Mouse (Mus musculus) heart, embryonic 13.5 days (tissue): ENCODE data around the gene Rfesd. TPM values are rescaled to one million over a fixed set of nuclear protein-coding genes. Genes with fewer than 3 reads are reported as not detected.
A peak's percentile ranks its signal among the peaks of the same experiment; 100 is the strongest.

Experiments
- ATAC-seq: fragments of 200-750 bp; cut with Nextera tagmentation; 2 replicates; pipeline ENCODE4 v1.8.0; 2017; ENCODE audit warnings: moderate TSS enrichment; ENCODE audit not compliant: insufficient number of reproducible peaks, low FRiP score, low TSS enrichment; ENCODE audit errors: extremely low read depth
- H3K27ac ChIP-seq: fragments of 300-500 bp; sonication (generic); replicated peaks from 2 replicates; pipeline ENCODE4 v1.5.1; 2015; ENCODE audit warnings: moderate library complexity, mild to moderate bottlenecking, inconsistent platforms
- H3K27me3 ChIP-seq: fragments of 300-500 bp; sonication (generic); replicated peaks from 2 replicates; pipeline ENCODE4 v1.6.1; 2015; ENCODE audit warnings: mild to moderate bottlenecking, inconsistent platforms
- H3K36me3 ChIP-seq: fragments of 300-500 bp; sonication (generic); 2 replicates; pipeline ENCODE4 v1.6.1; 2015; ENCODE audit warnings: mild to moderate bottlenecking, inconsistent platforms
- H3K4me1 ChIP-seq: fragments of 300-500 bp; sonication (generic); 2 replicates; pipeline ENCODE4 v1.6.1; 2015; ENCODE audit warnings: inconsistent platforms
- H3K4me2 ChIP-seq: fragments of 300-500 bp; sonication (generic); 2 replicates; pipeline ENCODE4 v1.6.1; 2015; ENCODE audit warnings: inconsistent platforms, mild to moderate bottlenecking, moderate library complexity
- H3K4me3 ChIP-seq: fragments of 300-500 bp; sonication (generic); 2 replicates; pipeline ENCODE4 v1.5.1; 2015; ENCODE audit warnings: moderate library complexity, mild to moderate bottlenecking, inconsistent platforms
- H3K9ac ChIP-seq: fragments of 300-500 bp; sonication (generic); 2 replicates; pipeline ENCODE4 v1.6.1; 2015; ENCODE audit warnings: inconsistent platforms, mild to moderate bottlenecking, moderate library complexity
- H3K9me3 ChIP-seq: fragments of 300-500 bp; sonication (generic); 2 replicates; pipeline ENCODE4 v1.6.1; 2016; ENCODE audit warnings: inconsistent platforms
- WGBS: fragments of 180-500 bp; shearing (Covaris S2); methylation state at CpG from one replicate; pipeline ENCODE4 v1.1.7; 2015; ENCODE audit warnings: mixed read lengths; 5-methylcytosine and 5-hydroxymethylcytosine counted together
- polyA plus RNA-seq: library from polyadenylated mRNA; unstranded; fragments of >200 nt; fragmentation: Nextera tagmentation; extraction: Ambion mirVana; gene quantifications from 2 replicates; pipeline ENCODE4 v1.2.1, GENCODE M21; 2015

Gene Rfesd
- polyA plus RNA-seq, 1 experiment from 2014 or later = 18.0 TPM

GRCm38 (mm10) chr13:76044971-76045370 lies 26.5 kb upstream of the Rfesd start:
- H3K36me3 ChIP-seq = no peaks in the 10 kb centered on the region
- no peaks in the 10 kb centered on the region for H3K4me1 ChIP-seq
- no peak for ATAC-seq
- no peak overlapping the region for H3K9ac ChIP-seq
- no peaks in the 10 kb centered on the region for H3K9me3 ChIP-seq
- H3K27ac ChIP-seq = no peak overlapping the region
- no peak overlapping the region for H3K4me3 ChIP-seq
- no peak overlapping the region for H3K4me2 ChIP-seq
- H3K27me3 ChIP-seq = no peaks in the 10 kb centered on the region

- no peaks in the 10 kb centered on the region for H3K4me1 ChIP-seq
- no peaks in the 10 kb centered on the region for H3K9me3 ChIP-seq
- H3K4me3 ChIP-seq = no peak overlapping the region
- no peak overlapping the region for H3K27ac ChIP-seq
- H3K9ac ChIP-seq = no peak overlapping the region
- 51% methylated on average over 1 of the region's 1 CpGs for WGBS
- ATAC-seq = no peak
- no peak overlapping the region for H3K4me2 ChIP-seq
- H3K27me3 ChIP-seq = no peaks in the 10 kb centered on the region
- no peaks in the 10 kb centered on the region for H3K36me3 ChIP-seq
Measured at GRCm38 (mm10) chr13:76042455-76042854, 23.9 kb upstream of the Rfesd start.

GRCm38 (mm10) chr13:76024588-76024987 lies 6.1 kb upstream of the Rfesd start:
- Histone ChIP-seq H3K36me3 (no peaks in the 10 kb centered on the region), H3K4me1 (no peaks in the 10 kb centered on the region), H3K27ac (no peak overlapping the region), H3K27me3 (peaks cover 7% of the 10 kb centered on the region; the same call in 1 of the 2 replicates), H3K4me2 (no peak overlapping the region), H3K9ac (no peak overlapping the region), H3K4me3 (no peak overlapping the region), H3K9me3 (no peaks in the 10 kb centered on the region)
- ATAC-seq = no peak
- WGBS = 54% methylated on average over 3 of the region's 3 CpGs

- H3K27me3 ChIP-seq = peaks cover 7% of the 10 kb centered on the region; the same call in 1 of the 2 replicates
- peaks cover 10% of the 10 kb centered on the region for H3K4me1 ChIP-seq
- 95% methylated on average over 2 of the region's 2 CpGs for WGBS
- H3K9me3 ChIP-seq = no peaks in the 10 kb centered on the region
- ATAC-seq = no peak
- no peak overlapping the region for H3K4me3 ChIP-seq
- no peak overlapping the region for H3K4me2 ChIP-seq
- no peak overlapping the region for H3K27ac ChIP-seq
- H3K9ac ChIP-seq = no peak overlapping the region
- no peaks in the 10 kb centered on the region for H3K36me3 ChIP-seq
Measured at GRCm38 (mm10) chr13:76021782-76022181, 3.3 kb upstream of the Rfesd start.

GRCm38 (mm10) chr13:76018844-76019400 lies 403 bp upstream of the Rfesd start:
- Histone ChIP-seq H3K9ac (peak overlapping the region; percentile 26; the same call in 1 of the 2 replicates), H3K4me1 (peaks cover 10% of the 10 kb centered on the region), H3K27me3 (peaks cover 7% of the 10 kb centered on the region; the same call in 1 of the 2 replicates), H3K4me2 (peak overlapping the region; percentile 73), H3K36me3 (0 out of 2 replicates have a peak, but pooled peaks cover 1% of the 10 kb centered on the region), H3K27ac (peak overlapping the region; percentile 95; the same call in 1 of the 2 replicates), H3K9me3 (no peaks in the 10 kb centered on the region), H3K4me3 (peak overlapping the region; percentile 78)
- no peak for ATAC-seq
- WGBS = 48% methylated on average over 5 of the region's 5 CpGs

GRCm38 (mm10) chr13:76017465-76017864 lies 1.1 kb downstream of the Rfesd start:
- 61% methylated on average over 4 of the region's 4 CpGs for WGBS

GRCm38 (mm10) chr13:76014511-76014910 lies 4.0 kb downstream of the Rfesd start:
- Histone ChIP-seq H3K4me2 (no peak overlapping the region; the same call in 1 of the 2 replicates), H3K9me3 (no peaks in the 10 kb centered on the region), H3K4me1 (peaks cover 10% of the 10 kb centered on the region), H3K36me3 (0 out of 2 replicates have a peak, but pooled peaks cover 2% of the 10 kb centered on the region), H3K9ac (no peak overlapping the region), H3K4me3 (no peak overlapping the region), H3K27me3 (no peaks in the 10 kb centered on the region), H3K27ac (no peak overlapping the region)
- 38% methylated on average over 2 of the region's 2 CpGs for WGBS
- ATAC-seq = no peak

More at GRCm38 (mm10) chr13:76017465-76017864, 1.1 kb downstream of the Rfesd start:
- Histone ChIP-seq H3K4me3 (peak overlapping the region; percentile 78), H3K9me3 (no peaks in the 10 kb centered on the region), H3K4me2 (peak overlapping the region; percentile 73), H3K36me3 (0 out of 2 replicates have a peak, but pooled peaks cover 2% of the 10 kb centered on the region), H3K4me1 (peaks cover 10% of the 10 kb centered on the region), H3K9ac (peak overlapping the region; percentile 86), H3K27me3 (no peaks in the 10 kb centered on the region; the same call in 1 of the 2 replicates), H3K27ac (peak overlapping the region; percentile 95)
- ATAC-seq = no peak

GRCm38 (mm10) chr13:76003272-76003671 lies 15.2 kb downstream of the Rfesd start:
- H3K9me3 ChIP-seq = no peaks in the 10 kb centered on the region
- no peak overlapping the region for H3K27ac ChIP-seq
- no peaks in the 10 kb centered on the region for H3K4me1 ChIP-seq
- H3K27me3 ChIP-seq = no peaks in the 10 kb centered on the region
- 82% methylated on average over 3 of the region's 3 CpGs for WGBS
- H3K36me3 ChIP-seq = peaks cover 34% of the 10 kb centered on the region
- no peak overlapping the region for H3K4me3 ChIP-seq
- ATAC-seq = no peak
- no peak overlapping the region for H3K9ac ChIP-seq
- H3K4me2 ChIP-seq = no peak overlapping the region

GRCm38 (mm10) chr13:75992169-75993028 lies 26.1 kb downstream of the Rfesd start:
- no peaks in the 10 kb centered on the region for H3K27me3 ChIP-seq
- H3K4me3 ChIP-seq = no peak overlapping the region
- H3K9me3 ChIP-seq = peaks cover 5% of the 10 kb centered on the region; the same call in 1 of the 2 replicates
- H3K27ac ChIP-seq = no peak overlapping the region
- H3K36me3 ChIP-seq = no peaks in the 10 kb centered on the region
- ATAC-seq = no peak
- H3K9ac ChIP-seq = no peak overlapping the region
- H3K4me1 ChIP-seq = peaks cover 7% of the 10 kb centered on the region; the same call in 1 of the 2 replicates
- H3K4me2 ChIP-seq = no peak overlapping the region
- WGBS = 64% methylated on average over 9 of the region's 9 CpGs

- no peak overlapping the region for H3K27ac ChIP-seq
- no peak overlapping the region for H3K4me3 ChIP-seq
- no peak overlapping the region for H3K4me2 ChIP-seq
- no peaks in the 10 kb centered on the region for H3K9me3 ChIP-seq
- H3K4me1 ChIP-seq = peaks cover 7% of the 10 kb centered on the region; the same call in 1 of the 2 replicates
- no peak overlapping the region for H3K9ac ChIP-seq
- no peak for ATAC-seq
- 87% methylated on average over 1 of the region's 1 CpGs for WGBS
- no peaks in the 10 kb centered on the region for H3K27me3 ChIP-seq
- no peaks in the 10 kb centered on the region for H3K36me3 ChIP-seq
Measured at GRCm38 (mm10) chr13:75988096-75988495, 30.4 kb downstream of the Rfesd start.

- no peaks in the 10 kb centered on the region for H3K27me3 ChIP-seq
- H3K4me3 ChIP-seq = no peak overlapping the region
- no peak overlapping the region for H3K27ac ChIP-seq
- no peak for ATAC-seq
- no peaks in the 10 kb centered on the region for H3K36me3 ChIP-seq
- no peak overlapping the region for H3K4me2 ChIP-seq
- no peak overlapping the region for H3K9ac ChIP-seq
- no peaks in the 10 kb centered on the region for H3K4me1 ChIP-seq
- H3K9me3 ChIP-seq = no peaks in the 10 kb centered on the region
Measured at GRCm38 (mm10) chr13:75981901-75982300, 36.6 kb downstream of the Rfesd start.
